Mouse (Mus musculus): ENCODE measurements around the gene Commd2.

DNA sequence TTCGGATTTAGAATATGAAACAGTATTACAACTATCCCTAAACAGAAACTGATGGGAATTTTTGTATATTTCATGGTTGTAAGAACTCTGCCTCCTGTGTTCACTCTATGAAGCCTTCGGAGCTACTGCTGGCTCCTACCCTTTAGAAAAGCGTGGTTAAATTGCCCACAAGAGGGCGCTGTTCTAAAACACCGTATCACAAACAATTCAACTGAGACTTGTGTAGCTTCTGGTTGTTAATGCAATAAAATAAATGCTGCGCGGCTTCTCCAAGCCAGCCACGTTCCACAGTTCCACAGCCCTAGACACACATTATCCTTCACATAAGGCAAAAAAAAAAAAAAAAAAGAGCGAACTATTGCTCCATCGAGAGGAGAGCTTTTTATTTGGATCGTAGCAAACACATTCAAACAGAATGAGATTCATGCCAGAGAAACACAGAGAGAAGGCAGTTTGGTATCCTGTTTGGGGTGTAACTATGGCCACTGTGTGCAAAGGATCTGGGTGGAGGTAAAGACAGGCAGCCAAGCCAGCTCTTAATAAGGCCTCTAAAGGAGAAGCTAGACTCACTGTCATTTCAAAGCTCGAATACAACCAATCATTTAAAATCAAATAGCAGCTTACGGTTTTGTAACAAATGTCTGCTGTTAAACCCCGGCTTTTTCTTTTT lies 15.7 kb upstream of the Commd2 start:
- no peak for TF ChIP-seq MYOD1 (IDR thresholded peaks at IDR 0.05; ENCODE audit: control insufficient read depth, insufficient read length, low read depth)
- TF ChIP-seq MAX (IDR thresholded peaks at IDR 0.05): no peak
- TF ChIP-seq FOSL1 (IDR thresholded peaks at IDR 0.05; ENCODE audit: insufficient read depth, low read length, poor library complexity, severe bottlenecking): no peak
- TF ChIP-seq CTCF (IDR thresholded peaks at IDR 0.05; ENCODE audit: control insufficient read depth, insufficient read depth, insufficient read length): no peak
- TF ChIP-seq MYOG (IDR thresholded peaks at IDR 0.05; ENCODE audit: control insufficient read depth, extremely low read depth, insufficient read length): no peak
- TF ChIP-seq CEBPB (IDR thresholded peaks at IDR 0.05; ENCODE audit: low read depth): no peak
- TF ChIP-seq USF1 (IDR thresholded peaks at IDR 0.05; ENCODE audit: low read depth): no peak

All from C2C12 (cell line).